Mouse (Mus musculus) cortical plate, adult 2 months (tissue): ENCODE results near the gene Il9.

Experiments
- CTCF ChIP-seq: fragments of 200-500 bp; IDR thresholded peaks from 2 replicates; pipeline ENCODE4 v1.5.1; 2011; ENCODE audit warnings: mild to moderate bottlenecking, control low read depth, low read length; ENCODE audit not compliant: insufficient read depth; ENCODE audit errors: extremely low read depth
- POLR2A ChIP-seq: fragments of 200-500 bp; IDR thresholded peaks from 2 replicates; pipeline ENCODE4 v1.6.1; 2011; ENCODE audit warnings: mild to moderate bottlenecking, low read length, control low read depth; ENCODE audit not compliant: insufficient read depth; ENCODE audit errors: extremely low read depth

- TF ChIP-seq CTCF = no peak
- no peak for TF ChIP-seq POLR2A
Measured at GRCm38 (mm10) chr13:56529031-56529430, 47.0 kb upstream of the Il9 start.
